Mouse (Mus musculus) midbrain, embryonic 11.5 days (tissue): Measurements from ENCODE around the gene Nfatc3. TPM values are rescaled to one million over a fixed set of nuclear protein-coding genes. Genes with fewer than 3 reads are reported as not detected.
A peak's percentile ranks its signal among the peaks of the same experiment; 100 is the strongest.
"Not testable (repeated sequence)": the region's sequence is repeated elsewhere in the genome, so short reads cannot be mapped to it uniquely, and the experiment has no call there.

Source experiments
- ATAC-seq: fragments of 200-750 bp; cut with Nextera tagmentation; 2 replicates; pipeline ENCODE4 v1.8.0; 2017; ENCODE audit warnings: moderate TSS enrichment, moderate library complexity; ENCODE audit not compliant: low FRiP score
- DNase-seq: peaks from one replicate; pipeline ENCODE4 v3.0.0; 2015; ENCODE audit warnings: low spot score; ENCODE audit errors: missing footprints
- H3K27ac ChIP-seq: fragments of 300-500 bp; sonication (generic); 2 replicates; pipeline ENCODE4 v1.5.1; 2014; ENCODE audit warnings: low read depth, low read length
- H3K27me3 ChIP-seq: fragments of 300-500 bp; sonication (generic); 2 replicates; pipeline ENCODE4 v1.6.1; 2014; ENCODE audit warnings: mild to moderate bottlenecking, low read length, moderate library complexity, mixed read lengths; ENCODE audit not compliant: control insufficient read depth, insufficient read depth
- H3K36me3 ChIP-seq: fragments of 300-500 bp; sonication (generic); 2 replicates; pipeline ENCODE4 v1.6.1; 2014; ENCODE audit warnings: mild to moderate bottlenecking, low read length, moderate library complexity, mixed read lengths; ENCODE audit not compliant: control insufficient read depth, insufficient read depth
- H3K4me1 ChIP-seq: fragments of 300-500 bp; sonication (generic); 2 replicates; pipeline ENCODE4 v1.6.1; 2014; ENCODE audit warnings: low read length; ENCODE audit not compliant: control insufficient read depth, insufficient read depth
- H3K4me2 ChIP-seq: fragments of 300-500 bp; sonication (generic); 2 replicates; pipeline ENCODE4 v1.6.1; 2014; ENCODE audit warnings: mild to moderate bottlenecking, moderate library complexity
- H3K4me3 ChIP-seq: fragments of 300-500 bp; sonication (generic); 2 replicates; pipeline ENCODE4 v1.5.1; 2014; ENCODE audit warnings: low read depth, low read length
- H3K9ac ChIP-seq: fragments of 300-500 bp; sonication (generic); 2 replicates; pipeline ENCODE4 v1.6.1; 2014; ENCODE audit warnings: low read length
- H3K9me3 ChIP-seq: fragments of 300-500 bp; sonication (generic); 2 replicates; pipeline ENCODE4 v1.6.1; 2016; ENCODE audit warnings: low read length; ENCODE audit not compliant: control insufficient read depth
- WGBS: fragments of 180-500 bp; shearing (Covaris S2); extraction: QIAGEN DNeasy Blood & Tissue Kit; methylation state at CpG from one replicate; pipeline ENCODE4 v1.1.7; 2014; 5-methylcytosine and 5-hydroxymethylcytosine counted together
- polyA plus RNA-seq: library from polyadenylated mRNA; unstranded; fragments of >200 nt; fragmentation: Nextera tagmentation; extraction: Ambion mirVana; gene quantifications from 2 replicates; pipeline ENCODE4 v1.2.1, GENCODE M21; 2014

Nfatc3 gene
- polyA plus RNA-seq = 3.9 and 4.0 TPM in 2 replicates

DNA sequence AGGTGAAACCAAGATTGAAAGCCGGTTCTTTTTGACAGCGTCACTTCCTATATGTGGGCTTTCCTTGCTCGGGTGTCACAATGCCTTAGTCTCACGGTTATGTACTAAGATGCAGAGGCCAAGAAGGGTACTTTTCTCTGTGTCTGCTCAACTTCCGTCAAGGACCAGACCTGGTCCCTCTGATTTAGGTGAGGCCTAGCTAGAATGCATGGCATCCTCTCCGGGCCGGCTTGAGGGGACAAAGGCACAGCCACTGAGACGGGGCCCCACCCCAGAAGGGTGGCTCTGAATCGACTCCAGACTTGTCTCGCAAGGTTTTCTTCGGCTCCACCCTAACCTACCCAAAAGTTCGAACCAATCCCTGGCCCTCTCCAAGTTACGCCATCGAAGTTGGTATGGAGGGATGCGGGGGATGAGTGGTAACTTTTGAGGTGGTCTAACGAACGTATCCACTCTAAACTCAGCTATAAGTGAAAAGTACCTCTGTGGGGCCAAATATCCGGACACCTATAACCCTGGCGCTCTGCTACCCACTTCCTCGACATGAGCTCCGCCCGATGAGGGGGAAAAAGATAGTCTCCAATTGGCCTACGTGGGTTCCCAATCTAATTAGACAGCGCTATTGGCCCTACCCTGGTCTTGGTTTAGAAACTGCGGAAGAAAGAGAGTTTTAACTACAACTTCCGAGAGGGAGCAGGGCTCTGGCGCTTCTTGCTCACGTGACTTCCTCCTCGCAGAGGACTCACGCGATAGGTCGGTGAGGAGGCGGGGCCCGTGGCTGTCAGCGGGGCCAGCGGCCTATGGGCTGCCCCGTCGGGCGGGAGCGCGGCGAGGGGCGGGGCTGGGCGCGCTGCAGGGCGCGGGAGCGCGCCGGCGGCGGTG is at the start of gene Nfatc3:
Gene Nfatc3 (plus strand): TSS at position 110 of the 882 bp plus-strand sequence.
- H3K27ac ChIP-seq = peak within 1 kb of the TSS; percentile 72
- WGBS = under 1% methylated on average over 48 of the region's 52 CpGs
- no peaks in the 10 kb centered on the region for H3K9me3 ChIP-seq
- H3K4me2 ChIP-seq = peak within 1 kb of the TSS; percentile 73
- ATAC-seq = peak; percentile 97
- no peaks in the 10 kb centered on the region for H3K27me3 ChIP-seq
- peak within 1 kb of the TSS; percentile 86 for H3K4me3 ChIP-seq
- peaks cover 6% of the 10 kb centered on the region for H3K4me1 ChIP-seq
- DNase-seq = peak; percentile 99
- H3K9ac ChIP-seq = peak within 1 kb of the TSS; percentile 84
- H3K36me3 ChIP-seq = no peaks in the 10 kb centered on the region

DNA sequence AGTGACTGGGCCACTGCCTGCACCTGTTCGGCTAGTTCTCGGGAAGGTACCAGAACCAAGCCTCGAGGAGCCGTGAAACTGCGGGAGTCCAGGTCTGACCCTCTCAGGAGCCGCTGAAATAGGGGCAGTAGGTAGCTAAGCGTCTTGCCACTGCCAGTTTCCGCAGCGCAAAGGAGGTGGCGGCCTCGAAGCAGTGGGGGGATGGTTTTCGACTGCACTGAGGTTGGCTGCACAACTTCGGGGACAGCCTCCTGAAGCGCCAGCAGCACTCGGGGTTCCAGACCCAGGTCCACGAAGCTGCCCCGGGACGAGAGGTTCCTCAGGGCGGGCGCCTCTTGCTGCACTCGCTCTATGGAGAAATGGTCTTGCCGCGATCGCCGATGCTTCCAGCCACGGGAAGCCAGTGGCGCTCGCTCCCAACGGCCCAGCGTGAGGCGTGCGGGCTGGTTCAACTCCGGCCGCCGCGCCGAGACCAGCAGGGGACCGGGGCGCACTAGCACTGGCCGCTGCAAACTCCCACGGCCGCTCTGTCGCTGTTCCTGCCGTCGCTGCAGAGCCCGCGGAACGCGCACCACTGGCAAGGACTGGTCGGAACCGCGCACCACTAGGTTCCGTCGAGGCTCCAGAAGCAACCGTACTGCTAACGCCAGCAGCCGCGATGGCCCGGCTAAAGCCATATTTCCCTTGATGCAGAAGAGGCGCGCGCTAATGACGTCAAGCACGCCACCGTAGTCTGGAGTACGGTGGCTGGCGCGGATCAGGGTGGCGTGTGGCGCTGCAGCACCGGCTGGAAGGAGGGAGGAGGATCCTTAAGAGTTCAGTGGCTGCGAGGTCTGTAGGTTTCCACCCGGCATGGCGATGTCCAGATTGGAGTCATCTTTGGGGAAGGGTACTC is 47.6 kb upstream of the Nfatc3 start:
- Histone ChIP-seq H3K4me2 (peak overlapping the region; percentile 97), H3K4me1 (peaks cover 10% of the 10 kb centered on the region), H3K27me3 (no peaks in the 10 kb centered on the region), H3K27ac (no peak overlapping the region; the same call in 1 of the 2 replicates), H3K9me3 (no peaks in the 10 kb centered on the region), H3K36me3 (no peaks in the 10 kb centered on the region), H3K4me3 (peak overlapping the region; percentile 94), H3K9ac (peak overlapping the region; percentile 90)
- peak; percentile 99 for DNase-seq
- 1% methylated on average over 74 of the region's 74 CpGs for WGBS
- peak; percentile 96 for ATAC-seq

GRCm38 (mm10) chr8:106011643-106011986 is 47.0 kb upstream of the Nfatc3 start, which contains the start of gene Ddx28:
TSS of gene Ddx28 (minus strand) at chr8:106011882.
- Histone ChIP-seq H3K4me1 (peaks cover 10% of the 10 kb centered on the region), H3K36me3 (no peaks in the 10 kb centered on the region), H3K27ac (no peak within 1 kb of the TSS; the same call in 1 of the 2 replicates), H3K4me3 (peak within 1 kb of the TSS; percentile 94), H3K9me3 (no peaks in the 10 kb centered on the region), H3K4me2 (peak within 1 kb of the TSS; percentile 97), H3K9ac (peak within 1 kb of the TSS; percentile 90), H3K27me3 (no peaks in the 10 kb centered on the region)
- no peak for DNase-seq
- WGBS = 4% methylated on average over 6 of the region's 6 CpGs
- peak; percentile 43; the same call in 1 of the 2 replicates for ATAC-seq

DNA sequence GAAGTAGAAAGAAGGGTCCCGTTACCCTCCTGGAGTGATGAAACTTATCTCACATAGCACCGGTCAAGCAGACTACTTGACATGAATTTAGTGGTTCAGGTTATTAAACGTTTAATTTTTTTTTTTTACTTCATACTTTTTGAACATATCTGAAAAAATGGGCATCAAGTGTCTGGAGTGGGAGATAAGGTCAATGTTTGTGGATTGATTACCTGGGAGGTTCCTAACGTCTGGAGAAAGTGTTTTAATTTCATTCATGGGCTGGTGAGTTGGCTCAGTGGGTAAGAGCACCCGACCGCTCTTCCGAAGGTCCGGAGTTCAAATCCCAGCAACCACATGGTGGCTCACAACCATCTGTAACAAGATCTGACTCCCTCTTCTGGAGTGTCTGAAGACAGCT is 46.4 kb upstream of the Nfatc3 start:
- peaks cover 10% of the 10 kb centered on the region for H3K4me1 ChIP-seq
- H3K27ac ChIP-seq, ATAC-seq, H3K36me3 ChIP-seq, H3K9me3 ChIP-seq, H3K9ac ChIP-seq, H3K27me3 ChIP-seq, DNase-seq: not testable (repeated sequence)
- WGBS = 84% methylated on average over 8 of the region's 8 CpGs
- H3K4me3 ChIP-seq = peak overlapping the region; percentile 94; the same call in 1 of the 2 replicates
- H3K4me2 ChIP-seq = peak overlapping the region; percentile 97

DNA sequence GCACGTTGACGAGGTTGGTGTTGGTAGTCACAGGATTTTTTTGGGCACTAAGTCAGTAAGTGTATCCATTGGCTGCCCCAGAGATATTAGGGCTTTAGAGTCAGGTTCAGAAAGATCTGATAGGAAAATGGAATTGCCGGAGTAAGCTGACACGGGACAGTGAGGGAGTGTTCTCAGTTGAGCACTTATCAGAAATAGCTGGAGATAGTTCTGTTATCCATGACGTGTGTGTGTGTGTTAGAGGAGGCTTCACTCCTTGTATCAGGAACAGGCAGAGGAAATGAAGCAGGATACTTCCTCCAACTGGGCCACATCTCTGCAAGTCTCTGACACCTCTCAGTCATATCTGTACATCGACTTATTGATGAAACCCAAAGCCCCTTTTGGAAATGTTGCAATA is 42.4 kb upstream of the Nfatc3 start:
- no peak overlapping the region for H3K4me3 ChIP-seq
- H3K4me2 ChIP-seq = no peak overlapping the region
- no peak for DNase-seq
- ATAC-seq = no peak
- no peaks in the 10 kb centered on the region for H3K27me3 ChIP-seq
- H3K9ac ChIP-seq = no peak overlapping the region
- H3K27ac ChIP-seq = no peak overlapping the region
- 0 out of 2 replicates have a peak, but pooled peaks cover 2% of the 10 kb centered on the region for H3K36me3 ChIP-seq
- no peaks in the 10 kb centered on the region for H3K4me1 ChIP-seq
- no peaks in the 10 kb centered on the region for H3K9me3 ChIP-seq
- WGBS = 91% methylated on average over 6 of the region's 6 CpGs

GRCm38 (mm10) chr8:106017130-106017529 is 41.5 kb upstream of the Nfatc3 start:
- no peaks in the 10 kb centered on the region for H3K9me3 ChIP-seq
- H3K27me3 ChIP-seq = no peaks in the 10 kb centered on the region
- no peak overlapping the region for H3K27ac ChIP-seq
- H3K4me2 ChIP-seq = no peak overlapping the region
- H3K4me1 ChIP-seq = no peaks in the 10 kb centered on the region
- ATAC-seq (no peak), DNase-seq (no peak)
- no peak overlapping the region for H3K9ac ChIP-seq
- H3K36me3 ChIP-seq = 0 out of 2 replicates have a peak, but pooled peaks cover 2% of the 10 kb centered on the region
- WGBS = 95% methylated on average over 7 of the region's 7 CpGs
- no peak overlapping the region for H3K4me3 ChIP-seq

- DNase-seq = no peak
- ATAC-seq = no peak
- Histone ChIP-seq H3K36me3 (0 out of 2 replicates have a peak, but pooled peaks cover 2% of the 10 kb centered on the region), H3K27ac (no peak overlapping the region), H3K4me1 (no peaks in the 10 kb centered on the region), H3K4me3 (no peak overlapping the region), H3K9me3 (no peaks in the 10 kb centered on the region), H3K27me3 (no peaks in the 10 kb centered on the region), H3K9ac (no peak overlapping the region), H3K4me2 (no peak overlapping the region)
- 94% methylated on average over 3 of the region's 3 CpGs for WGBS
Observed at GRCm38 (mm10) chr8:106018039-106018438, 40.6 kb upstream of the Nfatc3 start.

- no peak overlapping the region for H3K4me2 ChIP-seq
- H3K27me3 ChIP-seq = no peaks in the 10 kb centered on the region
- no peak overlapping the region for H3K4me3 ChIP-seq
- ATAC-seq (no peak), DNase-seq (peak; percentile 91)
- no peaks in the 10 kb centered on the region for H3K9me3 ChIP-seq
- H3K36me3 ChIP-seq = no peaks in the 10 kb centered on the region
- no peaks in the 10 kb centered on the region for H3K4me1 ChIP-seq
- no peak overlapping the region for H3K9ac ChIP-seq
- H3K27ac ChIP-seq = no peak overlapping the region
Observed at GRCm38 (mm10) chr8:106022483-106022882, 36.2 kb upstream of the Nfatc3 start.
